Mouse (Mus musculus) heart, embryonic 16.5 days (tissue): ENCODE measurements around the gene Zfp622. TPM values are rescaled to one million over a fixed set of nuclear protein-coding genes. Genes with fewer than 3 reads are reported as not detected.

Experiments used
- ATAC-seq: fragments of 200-750 bp; cut with Nextera tagmentation; replicated peaks from 2 replicates; pipeline ENCODE4 v1.8.0; 2017; ENCODE audit warnings: moderate number of reproducible peaks; ENCODE audit not compliant: insufficient read depth, low FRiP score; ENCODE audit errors: extremely low read depth
- H3K27ac ChIP-seq: fragments of 300-500 bp; sonication (generic); 2 replicates; pipeline ENCODE4 v1.5.1; 2014; ENCODE audit warnings: mild to moderate bottlenecking, low read length, control low read depth, moderate library complexity
- H3K27me3 ChIP-seq: fragments of 300-500 bp; sonication (generic); 2 replicates; pipeline ENCODE4 v1.6.1; 2014; ENCODE audit warnings: low read length, mixed read lengths; ENCODE audit not compliant: control insufficient read depth, insufficient read depth
- H3K36me3 ChIP-seq: fragments of 300-500 bp; sonication (generic); 2 replicates; pipeline ENCODE4 v1.6.1; 2014; ENCODE audit not compliant: control insufficient read depth, insufficient read depth
- H3K4me1 ChIP-seq: fragments of 300-500 bp; sonication (generic); 2 replicates; pipeline ENCODE4 v1.6.1; 2014; ENCODE audit warnings: low read length, mixed read lengths; ENCODE audit not compliant: control insufficient read depth, insufficient read depth
- H3K4me2 ChIP-seq: fragments of 300-500 bp; sonication (generic); 2 replicates; pipeline ENCODE4 v1.6.1; 2014; ENCODE audit warnings: low read depth, mild to moderate bottlenecking, control low read depth, low read length
- H3K4me3 ChIP-seq: fragments of 300-500 bp; sonication (generic); 2 replicates; pipeline ENCODE4 v1.5.1; 2014; ENCODE audit warnings: mild to moderate bottlenecking, control low read depth, low read length
- H3K9ac ChIP-seq: fragments of 300-500 bp; sonication (generic); 2 replicates; pipeline ENCODE4 v1.6.1; 2014; ENCODE audit warnings: low read length, control low read depth
- H3K9me3 ChIP-seq: fragments of 300-500 bp; sonication (generic); replicated peaks from 2 replicates; pipeline ENCODE4 v1.6.1; 2016; ENCODE audit warnings: low read length; ENCODE audit not compliant: control insufficient read depth
- WGBS: fragments of 180-500 bp; shearing (Covaris S2); extraction: QIAGEN DNeasy Blood & Tissue Kit; methylation state at CpG from one replicate; pipeline ENCODE4 v1.1.7; 2014; 5-methylcytosine and 5-hydroxymethylcytosine counted together
- microRNA-seq: library from miRNA; unstranded; fragments of <30 nt; microRNA quantifications from one replicate; pipeline ENCODE4, GENCODE M21; 2017
- polyA plus RNA-seq: library from polyadenylated mRNA; unstranded; fragments of >200 nt; fragmentation: Nextera tagmentation; extraction: Ambion mirVana; gene quantifications from 2 replicates; pipeline ENCODE4 v1.2.1, GENCODE M21; 2015

Gene Zfp622
- polyA plus RNA-seq, 1 experiment from 2014 or later: 16.8 TPM

- no peak overlapping the region for H3K9ac ChIP-seq
- H3K27me3 ChIP-seq: no peaks in the 10 kb centered on the region
- H3K4me3 ChIP-seq: no peak overlapping the region
- H3K4me2 ChIP-seq: no peak overlapping the region
- H3K4me1 ChIP-seq: no peaks in the 10 kb centered on the region
- no peaks in the 10 kb centered on the region for H3K36me3 ChIP-seq
- ATAC-seq: no peak
- WGBS: 40% methylated on average over 3 of the region's 3 CpGs
- no peak overlapping the region for H3K27ac ChIP-seq
- H3K9me3 ChIP-seq: no peaks in the 10 kb centered on the region
These were observed 47.5 kb downstream of the Zfp622 start for GRCm38 (mm10) chr15:26031692-26032091.

GRCm38 (mm10) chr15:26040567-26040966, 56.4 kb downstream of the Zfp622 start:
- 39% methylated on average over 1 of the region's 1 CpGs for WGBS
- Histone ChIP-seq H3K27me3 (no peaks in the 10 kb centered on the region), H3K27ac (no peak overlapping the region), H3K4me2 (no peak overlapping the region), H3K4me3 (no peak overlapping the region), H3K9ac (no peak overlapping the region), H3K4me1 (no peaks in the 10 kb centered on the region), H3K36me3 (no peaks in the 10 kb centered on the region), H3K9me3 (0 out of 2 replicates have a peak, but pooled peaks cover 4% of the 10 kb centered on the region)
- ATAC-seq: no peak

- no peaks in the 10 kb centered on the region for H3K4me1 ChIP-seq
- no peak for ATAC-seq
- 68% methylated on average over 2 of the region's 2 CpGs for WGBS
- H3K9me3 ChIP-seq: 0 out of 2 replicates have a peak, but pooled peaks cover 4% of the 10 kb centered on the region
- no peaks in the 10 kb centered on the region for H3K27me3 ChIP-seq
- no peak overlapping the region for H3K27ac ChIP-seq
- no peak overlapping the region for H3K4me2 ChIP-seq
- H3K9ac ChIP-seq: no peak overlapping the region
- H3K36me3 ChIP-seq: no peaks in the 10 kb centered on the region
- H3K4me3 ChIP-seq: no peak overlapping the region
These were observed 57.2 kb downstream of the Zfp622 start for GRCm38 (mm10) chr15:26041196-26041947.

Small RNA genes within 50 kb of the gene (microRNA-seq; reads per million reads assigned to microRNA genes)
- not detected for gene Mir7212

Other genes with a start within 250 kb of the Zfp622 start
- gene Retreg1, start 141.2 kb upstream of the Zfp622 start, polyA plus RNA-seq: 91.0 and 97.5 TPM in 2 replicates